Mouse (Mus musculus): ENCODE results near the gene Sirt3.

- TF ChIP-seq POLR2A (IDR thresholded peaks at IDR 0.05; ENCODE audit: control insufficient read depth, extremely low read depth, insufficient read depth, low read length, poor library complexity) (no peak), CTCF (IDR thresholded peaks at IDR 0.05; ENCODE audit: borderline replicate concordance, control insufficient read depth, extremely low read depth, insufficient read depth, low read length, poor library complexity) (no peak)
Observed at GRCm38 (mm10) chr7:140820173-140820572, 61.9 kb downstream of the Sirt3 start.
